Mouse (Mus musculus) kidney, embryonic 16.5 days (tissue): ENCODE measurements around the gene Gramd1a. TPM values are rescaled to one million over a fixed set of nuclear protein-coding genes. Genes with fewer than 3 reads are reported as not detected.
A peak's percentile ranks its signal among the peaks of the same experiment; 100 is the strongest.

ENCODE experiments used
- ATAC-seq: fragments of 200-750 bp; cut with Nextera tagmentation; 2 replicates; pipeline ENCODE4 v1.8.0; 2017; ENCODE audit warnings: moderate TSS enrichment; ENCODE audit not compliant: low FRiP score, low TSS enrichment
- H3K27ac ChIP-seq: fragments of 300-500 bp; sonication (generic); 2 replicates; pipeline ENCODE4 v1.5.1; 2014; ENCODE audit warnings: low read length
- H3K27me3 ChIP-seq: fragments of 300-500 bp; sonication (generic); 2 replicates; pipeline ENCODE4 v1.6.1; 2014; ENCODE audit warnings: low read length, control low read depth, mixed read lengths; ENCODE audit not compliant: insufficient read depth
- H3K36me3 ChIP-seq: fragments of 300-500 bp; sonication (generic); 2 replicates; pipeline ENCODE4 v1.6.1; 2014; ENCODE audit warnings: low read length, control low read depth, mixed read lengths; ENCODE audit not compliant: insufficient read depth
- H3K4me1 ChIP-seq: fragments of 300-500 bp; sonication (generic); 2 replicates; pipeline ENCODE4 v1.6.1; 2014; ENCODE audit warnings: low read length, control low read depth, mixed read lengths; ENCODE audit not compliant: insufficient read depth
- H3K4me2 ChIP-seq: fragments of 300-500 bp; sonication (generic); replicated peaks from 2 replicates; pipeline ENCODE4 v1.6.1; 2014; ENCODE audit warnings: low read depth, low read length
- H3K4me3 ChIP-seq: fragments of 300-500 bp; sonication (generic); 2 replicates; pipeline ENCODE4 v1.5.1; 2014; ENCODE audit warnings: mild to moderate bottlenecking, low read length
- H3K9ac ChIP-seq: fragments of 300-500 bp; sonication (generic); replicated peaks from 2 replicates; pipeline ENCODE4 v1.6.1; 2014; ENCODE audit warnings: low read length
- H3K9me3 ChIP-seq: fragments of 300-500 bp; sonication (generic); 2 replicates; pipeline ENCODE4 v1.6.1; 2016; ENCODE audit warnings: low read length, control low read depth
- WGBS: fragments of 180-500 bp; shearing (Covaris S2); extraction: QIAGEN DNeasy Blood & Tissue Kit; methylation state at CpG from one replicate; pipeline ENCODE4 v1.1.7; 2014; 5-methylcytosine and 5-hydroxymethylcytosine counted together
- polyA plus RNA-seq: library from polyadenylated mRNA; unstranded; fragments of >200 nt; fragmentation: Nextera tagmentation; extraction: Ambion mirVana; gene quantifications from 2 replicates; pipeline ENCODE4 v1.2.1, GENCODE M21; 2015

Gene Gramd1a
- polyA plus RNA-seq = 73.3 and 73.4 TPM in 2 replicates

GRCm38 (mm10) chr7:31155296-31156033 is at the start of gene Gramd1a:
Gene Gramd1a, minus strand, starts transcription at chr7:31155896.
- Histone ChIP-seq H3K4me1 (peaks cover 26% of the 10 kb centered on the region), H3K9ac (peak within 1 kb of the TSS; percentile 19; the same call in 1 of the 2 replicates), H3K4me2 (no peak within 1 kb of the TSS), H3K9me3 (no peaks in the 10 kb centered on the region), H3K27me3 (no peaks in the 10 kb centered on the region), H3K36me3 (no peaks in the 10 kb centered on the region), H3K27ac (peak within 1 kb of the TSS; percentile 56), H3K4me3 (no peak within 1 kb of the TSS)
- peak; percentile 13; the same call in 1 of the 2 replicates for ATAC-seq
- 54% methylated on average over 5 of the region's 5 CpGs for WGBS

GRCm38 (mm10) chr7:31195591-31196307 is 40.1 kb upstream of the Gramd1a start:
- 63% methylated on average over 3 of the region's 3 CpGs for WGBS

GRCm38 (mm10) chr7:31184711-31185110 is 29.0 kb upstream of the Gramd1a start:
- H3K4me1 ChIP-seq = no peaks in the 10 kb centered on the region
- no peak overlapping the region for H3K4me2 ChIP-seq
- no peak for ATAC-seq
- 89% methylated on average over 4 of the region's 4 CpGs for WGBS
- no peak overlapping the region for H3K9ac ChIP-seq
- no peaks in the 10 kb centered on the region for H3K27me3 ChIP-seq
- H3K36me3 ChIP-seq = no peaks in the 10 kb centered on the region
- no peaks in the 10 kb centered on the region for H3K9me3 ChIP-seq
- no peak overlapping the region for H3K27ac ChIP-seq
- H3K4me3 ChIP-seq = no peak overlapping the region

More at GRCm38 (mm10) chr7:31195591-31196307, 40.1 kb upstream of the Gramd1a start:
- H3K4me1 ChIP-seq = no peaks in the 10 kb centered on the region
- no peak overlapping the region for H3K4me2 ChIP-seq
- no peaks in the 10 kb centered on the region for H3K36me3 ChIP-seq
- H3K27ac ChIP-seq = no peak overlapping the region; the same call in 1 of the 2 replicates
- no peak overlapping the region for H3K9ac ChIP-seq
- no peaks in the 10 kb centered on the region for H3K27me3 ChIP-seq
- ATAC-seq = peak; percentile 80
- no peaks in the 10 kb centered on the region for H3K9me3 ChIP-seq
- H3K4me3 ChIP-seq = no peak overlapping the region

GRCm38 (mm10) chr7:31182863-31183262 is 27.2 kb upstream of the Gramd1a start:
- Histone ChIP-seq H3K27ac (no peak overlapping the region), H3K9ac (no peak overlapping the region), H3K27me3 (0 out of 2 replicates have a peak, but pooled peaks cover 5% of the 10 kb centered on the region), H3K4me1 (no peaks in the 10 kb centered on the region), H3K4me3 (no peak overlapping the region), H3K36me3 (no peaks in the 10 kb centered on the region), H3K4me2 (no peak overlapping the region), H3K9me3 (no peaks in the 10 kb centered on the region)
- WGBS = 38% methylated on average over 2 of the region's 2 CpGs
- ATAC-seq = no peak

- peak; percentile 57; the same call in 1 of the 2 replicates for ATAC-seq
- no peaks in the 10 kb centered on the region for H3K9me3 ChIP-seq
- H3K27ac ChIP-seq = no peak overlapping the region
- H3K27me3 ChIP-seq = 0 out of 2 replicates have a peak, but pooled peaks cover 8% of the 10 kb centered on the region
- H3K4me1 ChIP-seq = 0 out of 2 replicates have a peak, but pooled peaks cover 3% of the 10 kb centered on the region
- peak overlapping the region; percentile 10; the same call in 1 of the 2 replicates for H3K4me3 ChIP-seq
- 22% methylated on average over 22 of the region's 22 CpGs for WGBS
- H3K36me3 ChIP-seq = no peaks in the 10 kb centered on the region
- peak overlapping the region; percentile 19 for H3K4me2 ChIP-seq
- no peak overlapping the region for H3K9ac ChIP-seq
Observed at GRCm38 (mm10) chr7:31176886-31177763, 21.4 kb upstream of the Gramd1a start.

- Histone ChIP-seq H3K36me3 (no peaks in the 10 kb centered on the region), H3K9me3 (no peaks in the 10 kb centered on the region), H3K27ac (no peak overlapping the region), H3K4me3 (no peak overlapping the region), H3K9ac (no peak overlapping the region), H3K4me2 (no peak overlapping the region), H3K4me1 (0 out of 2 replicates have a peak, but pooled peaks cover 3% of the 10 kb centered on the region), H3K27me3 (0 out of 2 replicates have a peak, but pooled peaks cover 8% of the 10 kb centered on the region)
- ATAC-seq = no peak
- 82% methylated on average over 3 of the region's 3 CpGs for WGBS
Observed at GRCm38 (mm10) chr7:31175096-31175495, 19.4 kb upstream of the Gramd1a start.

- H3K4me1 ChIP-seq = 0 out of 2 replicates have a peak, but pooled peaks cover 3% of the 10 kb centered on the region
- no peaks in the 10 kb centered on the region for H3K36me3 ChIP-seq
- ATAC-seq = no peak
- no peaks in the 10 kb centered on the region for H3K9me3 ChIP-seq
- H3K4me3 ChIP-seq = no peak overlapping the region
- 68% methylated on average over 8 of the region's 8 CpGs for WGBS
- 0 out of 2 replicates have a peak, but pooled peaks cover 8% of the 10 kb centered on the region for H3K27me3 ChIP-seq
- no peak overlapping the region for H3K27ac ChIP-seq
- no peak overlapping the region for H3K9ac ChIP-seq
- no peak overlapping the region for H3K4me2 ChIP-seq
Observed at GRCm38 (mm10) chr7:31174466-31174865, 18.8 kb upstream of the Gramd1a start.

GRCm38 (mm10) chr7:31172238-31172637 is 16.5 kb upstream of the Gramd1a start:
- Histone ChIP-seq H3K27me3 (no peaks in the 10 kb centered on the region), H3K9ac (no peak overlapping the region), H3K4me3 (no peak overlapping the region), H3K4me1 (0 out of 2 replicates have a peak, but pooled peaks cover under 1% of the 10 kb centered on the region), H3K36me3 (no peaks in the 10 kb centered on the region), H3K9me3 (no peaks in the 10 kb centered on the region), H3K4me2 (no peak overlapping the region), H3K27ac (no peak overlapping the region)
- WGBS = 16% methylated on average over 2 of the region's 2 CpGs
- no peak for ATAC-seq

GRCm38 (mm10) chr7:31170520-31170919 is 14.8 kb upstream of the Gramd1a start:
- no peak overlapping the region for H3K9ac ChIP-seq
- no peaks in the 10 kb centered on the region for H3K27me3 ChIP-seq
- H3K36me3 ChIP-seq = no peaks in the 10 kb centered on the region
- no peak overlapping the region for H3K4me2 ChIP-seq
- 96% methylated on average over 9 of the region's 9 CpGs for WGBS
- ATAC-seq = no peak
- no peak overlapping the region for H3K4me3 ChIP-seq
- H3K27ac ChIP-seq = no peak overlapping the region
- no peaks in the 10 kb centered on the region for H3K4me1 ChIP-seq
- no peaks in the 10 kb centered on the region for H3K9me3 ChIP-seq
